Comparison of ENCODE assay signal across 19 mouse cellular contexts in the genomic region with DNA sequence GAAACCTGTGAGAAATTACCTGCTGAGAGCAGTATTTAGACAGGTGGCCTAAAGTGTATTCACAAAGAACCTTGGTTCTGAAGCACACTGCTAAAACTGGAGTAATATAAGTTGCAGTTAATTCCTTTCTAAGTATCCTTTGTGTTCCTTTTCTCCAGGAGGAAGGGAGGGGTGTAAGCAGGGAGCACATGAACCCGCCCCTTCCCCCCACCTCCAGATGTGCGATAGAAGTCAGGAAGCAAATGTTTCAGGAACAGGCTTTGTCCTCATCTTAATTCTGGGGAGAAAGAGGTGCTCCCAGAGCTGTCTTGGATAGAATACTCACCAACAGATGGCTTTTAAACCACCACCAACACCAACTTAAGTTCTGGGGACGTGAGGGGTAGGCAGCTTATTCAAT.
DNase-seq lines count a peak whose midpoint lies in the region; ATAC-seq and TF ChIP-seq lines count a peak whose summit lies in the region.
"Had no signal": no experiment of that assay in that cellular context is flagged by ENCODE, and none has a peak within 500 bp of the region (broad histone marks: within the 10 kb centered on the region; RNA-seq: fewer than 3 reads in every experiment).

No protein-coding gene starts in this region.

- no peaks in the 10 kb centered on the region for H3K27me3 ChIP-seq in limb, embryonic 11.5 days (ENCODE audit: control insufficient read depth, insufficient read depth, low read length)
- no peaks in the 10 kb centered on the region for H3K27me3 ChIP-seq in limb, embryonic 10.5 days (ENCODE audit: low read depth, poor library complexity, severe bottlenecking)
- H3K27me3 ChIP-seq in limb, embryonic 12.5 days: no peaks in the 10 kb centered on the region
- H3K27me3 ChIP-seq: forebrain, embryonic 15.5 days; heart, embryonic 13.5 days; hindbrain, embryonic 15.5 days; Patski had no signal

- no peaks in the 10 kb centered on the region for H3K9me3 ChIP-seq in limb, embryonic 11.5 days (ENCODE audit: control insufficient read depth, low read length)
- H3K9me3 ChIP-seq in limb, embryonic 10.5 days (replicated peaks): no peaks in the 10 kb centered on the region
- H3K9me3 ChIP-seq in limb, embryonic 12.5 days: no peaks in the 10 kb centered on the region
- H3K9me3 ChIP-seq: embryonic facial prominence, embryonic 10.5 days; forebrain, embryonic 15.5 days; heart, embryonic 13.5 days; hindbrain, embryonic 15.5 days had no signal

- H3K9ac ChIP-seq in limb, embryonic 11.5 days (ENCODE audit: low read length): no peak overlapping the region
- H3K9ac ChIP-seq in limb, embryonic 12.5 days (replicated peaks): no peak overlapping the region
- H3K9ac ChIP-seq: forebrain, embryonic 15.5 days; heart, embryonic 13.5 days; hindbrain, embryonic 15.5 days had no signal

- no peak for TF ChIP-seq CTCF in left cerebral cortex, adult 2 months (IDR thresholded peaks at IDR 0.05)

- H3K36me3 ChIP-seq in limb, embryonic 11.5 days (ENCODE audit: control insufficient read depth, insufficient read depth, low read length): peaks cover 4% of the 10 kb centered on the region; the same call in 1 of the 2 replicates
- peaks cover 17% of the 10 kb centered on the region for H3K36me3 ChIP-seq in limb, embryonic 10.5 days
- H3K36me3 ChIP-seq in limb, embryonic 12.5 days: peaks cover 27% of the 10 kb centered on the region

- DNase-seq in embryo, embryonic 11 days: peak; percentile 9
- no peak for DNase-seq in embryo, embryonic 10 days (ENCODE audit: low spot score)
- no peak for DNase-seq in limb, embryonic 11.5 days (ENCODE audit: low spot score)
- no peak for DNase-seq in limb, embryonic 10.5 days (ENCODE audit: low spot score)
- DNase-seq in left cerebral cortex, adult 2 months (ENCODE audit: extremely low spot score in 1 of 2, low spot score in 2 of 2): no peak
- DNase-seq in left cerebral cortex, postnatal 25 days (ENCODE audit: low spot score in 2 of 2): no peak
- DNase-seq: adrenal gland, postnatal 10 days; cerebellum, adult 18-20 months; cerebellum, postnatal 10 days; gastrocnemius, postnatal 36 days; heart, adult 11 months; heart, postnatal 36 days had no signal

- ATAC-seq in limb, embryonic 11.5 days (ENCODE audit: insufficient number of reproducible peaks, low FRiP score, low TSS enrichment, low read depth): 0 out of 2 replicates have a peak, but pooled peaks have one; percentile 50
- 0 out of 2 replicates have a peak, but pooled peaks have one; percentile 20 for ATAC-seq in limb, embryonic 12.5 days (ENCODE audit: insufficient number of reproducible peaks, insufficient read depth, low FRiP score, low TSS enrichment, low read depth)
- ATAC-seq: intestine, embryonic 16.5 days; Patski had no signal

- H3K4me2 ChIP-seq in limb, embryonic 11.5 days (ENCODE audit: low read depth, severe bottlenecking): no peak overlapping the region
- H3K4me2 ChIP-seq in limb, embryonic 12.5 days: no peak overlapping the region
- H3K4me2 ChIP-seq: forebrain, embryonic 15.5 days; heart, embryonic 13.5 days; hindbrain, embryonic 15.5 days had no signal

- H3K4me3 ChIP-seq in limb, embryonic 11.5 days (ENCODE audit: low read depth, low read length): no peak overlapping the region
- H3K4me3 ChIP-seq in limb, embryonic 10.5 days: no peak overlapping the region
- no peak overlapping the region for H3K4me3 ChIP-seq in limb, embryonic 12.5 days (replicated peaks)
- no peak overlapping the region for H3K4me3 ChIP-seq in left cerebral cortex, adult 2 months
- H3K4me3 ChIP-seq: embryonic facial prominence, embryonic 10.5 days; forebrain, embryonic 15.5 days; heart, embryonic 13.5 days; hindbrain, embryonic 15.5 days had no signal

- H3K4me1 ChIP-seq in limb, embryonic 11.5 days (ENCODE audit: control insufficient read depth, insufficient read depth, low read length): no peaks in the 10 kb centered on the region
- 0 out of 2 replicates have a peak, but pooled peaks cover 3% of the 10 kb centered on the region for H3K4me1 ChIP-seq in limb, embryonic 10.5 days
- no peaks in the 10 kb centered on the region for H3K4me1 ChIP-seq in limb, embryonic 12.5 days (replicated peaks)
- H3K4me1 ChIP-seq: embryonic facial prominence, embryonic 10.5 days; forebrain, embryonic 15.5 days; heart, embryonic 13.5 days; hindbrain, embryonic 15.5 days had no signal

- no peak overlapping the region for H3K27ac ChIP-seq in limb, embryonic 11.5 days (replicated peaks; ENCODE audit: low read depth, low read length)
- no peak overlapping the region for H3K27ac ChIP-seq in limb, embryonic 10.5 days
- H3K27ac ChIP-seq in limb, embryonic 12.5 days: no peak overlapping the region
- no peak overlapping the region for H3K27ac ChIP-seq in left cerebral cortex, adult 2 months
- H3K27ac ChIP-seq: embryonic facial prominence, embryonic 10.5 days; forebrain, embryonic 15.5 days; heart, embryonic 13.5 days; hindbrain, embryonic 15.5 days had no signal

- intact Hi-C loops in left cerebral cortex, adult 2 months (cut with DNase I): no loop called here
- intact Hi-C loops in left cerebral cortex, postnatal 25 days (cut with DNase I): no loop called here

- 77% methylated on average over 3 of the region's 3 CpGs for WGBS in limb, embryonic 11.5 days
- 73% methylated on average over 3 of the region's 3 CpGs for WGBS in limb, embryonic 10.5 days
- WGBS in limb, embryonic 12.5 days: 65% methylated on average over 3 of the region's 3 CpGs
